Mouse (Mus musculus) E14TG2a.4 (cell line): ENCODE results near the gene Sash1.

Source experiments
- H3K27me3 ChIP-seq: 2 replicates; pipeline ENCODE4 v1.6.1; 2014; ENCODE audit warnings: low read length, control low read depth; ENCODE audit not compliant: insufficient read depth
- H3K36me3 ChIP-seq: 2 replicates; pipeline ENCODE4 v1.6.1; 2014; ENCODE audit warnings: low read length, control low read depth; ENCODE audit not compliant: insufficient read depth
- H3K4me1 ChIP-seq: replicated peaks from 2 replicates; pipeline ENCODE4 v1.6.1; 2014; ENCODE audit warnings: low read depth, low read length, control low read depth
- H3K4me3 ChIP-seq: replicated peaks from 2 replicates; pipeline ENCODE4 v1.5.1; 2014; ENCODE audit warnings: mild to moderate bottlenecking, low read length
- H3K9me3 ChIP-seq: 2 replicates; pipeline ENCODE4 v1.6.1; 2014; ENCODE audit warnings: low read length, control low read depth
- CTCF ChIP-seq: conservative IDR thresholded peaks from 2 replicates; pipeline ENCODE4 v1.5.1; 2014; ENCODE audit warnings: low read length
- NANOG ChIP-seq: IDR thresholded peaks from 2 replicates; pipeline ENCODE4 v1.6.1; 2014; ENCODE audit warnings: borderline replicate concordance, low read length, mixed read lengths
- POU5F1 ChIP-seq: IDR thresholded peaks from 2 replicates; pipeline ENCODE4 v1.6.1; 2014; ENCODE audit warnings: low read length, borderline replicate concordance

Sash1 gene

GRCm38 (mm10) chr10:8880950-8881675 is 4.8 kb downstream of the Sash1 start:
- Histone ChIP-seq H3K4me1 (peaks cover 68% of the 10 kb centered on the region), H3K9me3 (no peaks in the 10 kb centered on the region), H3K4me3 (peak overlapping the region; percentile 71), H3K27me3 (no peaks in the 10 kb centered on the region), H3K36me3 (0 out of 2 replicates have a peak, but pooled peaks cover 4% of the 10 kb centered on the region)
- TF ChIP-seq CTCF (peak; percentile 40; the same call in 1 of the 2 replicates), POU5F1 (no peak)

DNA sequence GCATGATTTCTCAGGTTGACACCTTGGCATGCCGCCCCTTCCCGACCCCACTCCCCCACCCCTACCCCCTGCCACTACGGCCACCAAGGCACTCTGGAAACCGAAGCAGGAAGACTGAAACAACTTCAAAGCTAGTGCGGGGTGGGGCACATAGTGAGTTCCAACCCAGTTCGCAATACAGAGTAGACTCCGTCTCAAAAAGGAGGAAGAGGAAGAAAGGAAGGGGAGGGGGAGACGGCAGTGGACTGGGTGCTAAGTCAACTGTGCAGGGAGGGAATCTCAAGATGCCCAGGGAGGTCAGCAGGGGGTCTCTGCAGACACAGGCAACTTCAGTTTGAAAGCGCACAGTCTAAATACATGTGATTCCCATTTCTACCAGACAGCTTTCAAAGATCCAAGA is 7.0 kb downstream of the Sash1 start:
- Histone ChIP-seq H3K9me3 (no peaks in the 10 kb centered on the region), H3K36me3 (0 out of 2 replicates have a peak, but pooled peaks cover 6% of the 10 kb centered on the region), H3K27me3 (no peaks in the 10 kb centered on the region), H3K4me1 (peaks cover 71% of the 10 kb centered on the region), H3K4me3 (peak overlapping the region; percentile 56)
- no peak for TF ChIP-seq POU5F1
- no peak for TF ChIP-seq CTCF
- no peak for TF ChIP-seq NANOG

DNA sequence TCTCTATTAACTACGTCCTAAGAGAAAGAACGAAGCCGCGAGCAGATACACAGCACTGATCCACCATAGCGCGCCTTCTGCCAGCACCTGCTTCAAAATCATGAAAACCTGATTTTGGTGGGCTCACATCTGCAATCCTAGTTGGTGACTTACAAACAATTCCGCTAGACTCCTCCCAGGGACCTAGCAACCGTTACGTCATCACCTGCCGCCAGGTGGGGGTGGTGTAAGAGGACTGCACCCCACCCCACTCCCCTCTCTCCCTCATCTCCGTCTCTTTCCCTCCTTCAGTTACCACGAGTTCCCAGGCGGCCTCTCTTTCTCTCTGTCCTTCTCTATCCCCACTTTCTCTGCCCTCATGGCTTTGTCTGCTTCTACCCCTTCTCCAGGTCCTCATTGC is 7.5 kb downstream of the Sash1 start:
- Histone ChIP-seq H3K4me3 (peak overlapping the region; percentile 56), H3K36me3 (0 out of 2 replicates have a peak, but pooled peaks cover 10% of the 10 kb centered on the region), H3K27me3 (no peaks in the 10 kb centered on the region), H3K4me1 (peaks cover 72% of the 10 kb centered on the region), H3K9me3 (no peaks in the 10 kb centered on the region)
- TF ChIP-seq NANOG (no peak), POU5F1 (no peak), CTCF (no peak)

DNA sequence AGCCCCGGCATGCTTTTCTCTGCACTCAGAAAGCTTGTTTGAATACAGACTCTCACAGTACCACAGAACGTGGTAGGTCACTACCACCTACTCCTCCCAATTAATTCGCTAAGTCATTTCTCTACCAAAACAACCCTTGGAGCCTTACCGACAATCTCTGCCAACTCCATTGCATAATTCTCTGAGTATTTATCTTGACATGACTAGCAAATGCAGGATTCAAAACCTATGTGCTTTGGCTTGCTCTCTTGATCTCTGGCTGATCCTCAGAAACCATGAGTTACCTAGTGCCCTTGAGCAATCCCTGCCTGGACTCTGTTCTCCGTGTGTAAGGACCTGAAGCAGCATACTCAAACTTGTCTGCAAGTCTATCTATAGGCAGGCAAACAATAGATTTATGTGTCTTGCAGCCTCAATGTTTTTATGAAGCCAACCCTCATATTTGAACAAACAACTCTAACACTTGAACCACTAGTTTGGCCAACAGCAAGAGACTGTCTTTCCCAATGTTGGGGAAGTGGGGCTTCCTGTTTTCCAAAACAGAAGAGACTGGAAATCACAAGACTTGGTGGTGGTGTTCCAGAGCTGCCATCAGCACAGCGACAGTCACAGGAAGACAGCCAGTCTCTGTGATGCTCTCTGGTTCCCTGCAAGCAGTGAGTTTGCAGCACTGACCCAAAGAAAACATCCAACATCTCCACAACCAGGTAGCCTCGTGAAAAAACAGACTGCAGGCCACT is 12.1 kb downstream of the Sash1 start:
- Histone ChIP-seq H3K4me1 (peaks cover 46% of the 10 kb centered on the region), H3K4me3 (0 out of 2 replicates have a peak overlapping the region, but pooled peaks have one; percentile 3)

DNA sequence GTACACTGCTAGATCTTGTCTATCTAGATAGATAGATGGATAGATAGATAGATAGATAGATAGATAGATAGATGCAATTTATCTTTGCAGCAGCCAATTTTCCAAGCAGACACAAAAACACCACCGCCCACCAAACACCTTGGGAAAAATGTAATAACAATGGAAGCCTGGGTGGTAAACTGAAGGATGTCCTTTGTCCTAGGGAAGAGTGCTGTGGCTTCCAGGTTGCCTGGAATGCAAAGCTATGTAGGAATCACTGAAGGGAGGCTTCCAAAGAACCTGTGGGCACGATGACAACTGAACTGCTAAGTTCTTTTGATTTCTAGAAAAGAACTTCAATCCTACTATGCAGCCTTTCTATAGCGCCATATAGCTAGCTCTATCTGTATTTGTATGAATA is 13.1 kb downstream of the Sash1 start:
- TF ChIP-seq POU5F1, result no peak
- TF ChIP-seq CTCF, result no peak
- no peak for TF ChIP-seq NANOG
- Histone ChIP-seq H3K4me3 (no peak overlapping the region), H3K9me3 (no peaks in the 10 kb centered on the region), H3K4me1 (peaks cover 46% of the 10 kb centered on the region), H3K27me3 (no peaks in the 10 kb centered on the region), H3K36me3 (peaks cover 43% of the 10 kb centered on the region)

More for the DNA sequence above, 12.1 kb downstream of the Sash1 start:
- peaks cover 36% of the 10 kb centered on the region for H3K36me3 ChIP-seq
- no peak for TF ChIP-seq NANOG
- TF ChIP-seq CTCF, result no peak
- TF ChIP-seq POU5F1, result no peak
- H3K27me3 ChIP-seq, result no peaks in the 10 kb centered on the region
- H3K9me3 ChIP-seq, result no peaks in the 10 kb centered on the region

DNA sequence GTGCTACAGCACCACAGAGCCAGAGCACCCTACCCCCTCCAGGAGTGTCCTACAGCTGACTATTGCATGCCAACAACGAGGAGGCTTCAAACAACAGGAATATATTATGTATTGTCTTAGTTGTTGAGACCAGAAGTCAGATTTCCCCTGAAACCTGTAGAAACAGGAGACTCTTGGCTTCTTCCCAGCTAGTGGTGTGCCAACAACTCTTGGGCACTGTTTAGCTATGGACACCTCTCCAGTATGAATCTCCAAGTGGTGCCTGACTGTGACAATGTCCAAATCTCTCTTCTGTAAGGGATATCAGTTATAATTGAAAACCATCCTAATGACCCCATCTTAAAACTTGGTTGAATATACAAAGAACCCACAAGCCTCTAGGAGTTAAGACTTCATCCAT is 13.9 kb downstream of the Sash1 start:
- no peaks in the 10 kb centered on the region for H3K27me3 ChIP-seq
- H3K9me3 ChIP-seq, result no peaks in the 10 kb centered on the region
- H3K36me3 ChIP-seq, result peaks cover 51% of the 10 kb centered on the region
- H3K4me1 ChIP-seq, result peaks cover 53% of the 10 kb centered on the region
- TF ChIP-seq NANOG, result no peak
- TF ChIP-seq CTCF, result no peak
- no peak for TF ChIP-seq POU5F1
- no peak overlapping the region for H3K4me3 ChIP-seq

DNA sequence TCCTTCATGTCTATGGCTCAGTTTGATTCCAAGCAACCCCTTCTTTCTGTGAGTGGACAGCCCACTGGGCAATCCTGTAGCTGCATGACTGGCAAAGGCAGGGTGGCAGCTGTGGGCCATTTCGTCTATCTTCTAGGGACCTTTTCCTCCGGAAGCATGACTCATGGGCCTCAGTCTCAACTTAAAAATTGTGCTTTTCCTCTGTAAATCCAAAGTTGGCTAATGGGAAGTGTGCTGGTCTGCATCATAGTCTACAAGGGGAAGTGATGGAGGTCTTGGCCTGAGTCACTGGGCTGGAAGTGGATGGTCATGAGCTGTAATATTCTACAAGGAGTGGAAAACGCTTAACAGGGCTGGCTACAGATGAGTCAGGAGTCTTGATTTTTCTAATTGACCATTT is 15.5 kb downstream of the Sash1 start:
- no peaks in the 10 kb centered on the region for H3K9me3 ChIP-seq
- no peaks in the 10 kb centered on the region for H3K27me3 ChIP-seq
- no peak for TF ChIP-seq CTCF
- TF ChIP-seq POU5F1, result no peak
- TF ChIP-seq NANOG, result no peak

DNA sequence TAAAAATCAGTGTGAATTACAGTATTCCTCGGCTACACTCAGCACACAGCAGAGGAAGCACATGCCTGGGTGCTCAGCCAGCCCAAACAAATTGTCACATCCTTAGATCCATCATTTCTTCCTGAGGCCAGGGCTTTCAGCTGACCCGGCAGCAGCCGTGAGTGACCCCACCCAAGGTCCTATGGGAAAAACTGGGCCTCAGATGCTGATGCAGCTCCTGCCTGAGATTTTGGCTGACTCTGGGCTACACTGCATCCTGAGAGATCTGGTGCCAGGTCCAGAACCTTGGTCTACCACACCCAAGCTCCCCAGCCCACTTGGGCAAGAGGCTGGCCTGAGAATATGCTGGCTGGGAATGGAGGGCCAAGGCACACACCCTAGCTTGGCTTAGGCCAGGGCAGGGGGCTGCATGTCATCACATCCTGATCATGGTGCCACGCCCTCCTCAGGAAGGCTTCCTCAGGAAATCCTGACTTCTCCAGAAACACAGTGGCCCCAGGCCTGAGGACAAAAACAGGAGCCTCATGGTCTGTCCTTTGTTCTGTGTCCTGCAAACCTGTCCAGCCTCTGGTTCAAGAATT is 19.7 kb downstream of the Sash1 start:
- H3K27me3 ChIP-seq, result no peaks in the 10 kb centered on the region
- no peak for TF ChIP-seq POU5F1
- TF ChIP-seq CTCF, result no peak
- TF ChIP-seq NANOG, result no peak
- no peaks in the 10 kb centered on the region for H3K9me3 ChIP-seq
- peaks cover 64% of the 10 kb centered on the region for H3K36me3 ChIP-seq
- H3K4me3 ChIP-seq, result no peak overlapping the region
- peaks cover 53% of the 10 kb centered on the region for H3K4me1 ChIP-seq

More for the DNA sequence above, 15.5 kb downstream of the Sash1 start:
- no peak overlapping the region for H3K4me3 ChIP-seq
- H3K36me3 ChIP-seq, result peaks cover 60% of the 10 kb centered on the region
- peaks cover 57% of the 10 kb centered on the region for H3K4me1 ChIP-seq

- Histone ChIP-seq H3K9me3 (no peaks in the 10 kb centered on the region), H3K4me3 (no peak overlapping the region), H3K4me1 (peaks cover 44% of the 10 kb centered on the region), H3K27me3 (no peaks in the 10 kb centered on the region), H3K36me3 (peaks cover 65% of the 10 kb centered on the region)
- TF ChIP-seq POU5F1 (no peak), CTCF (no peak), NANOG (no peak)
Measured at GRCm38 (mm10) chr10:8860655-8861054, 25.2 kb downstream of the Sash1 start.
